Mouse (Mus musculus) MEL-GATA-1-ER (cell line): ENCODE results near the gene H2al1m.
"Not testable (repeated sequence)": the region's sequence is repeated elsewhere in the genome, so short reads cannot be mapped to it uniquely, and the experiment has no call there.

Source experiments
- DNase-seq: peaks from one replicate; pipeline ENCODE4 v3.0.0-alpha.2; 2012; ENCODE audit warnings: low read depth; ENCODE audit errors: extremely low read depth

H2al1m gene

DNA sequence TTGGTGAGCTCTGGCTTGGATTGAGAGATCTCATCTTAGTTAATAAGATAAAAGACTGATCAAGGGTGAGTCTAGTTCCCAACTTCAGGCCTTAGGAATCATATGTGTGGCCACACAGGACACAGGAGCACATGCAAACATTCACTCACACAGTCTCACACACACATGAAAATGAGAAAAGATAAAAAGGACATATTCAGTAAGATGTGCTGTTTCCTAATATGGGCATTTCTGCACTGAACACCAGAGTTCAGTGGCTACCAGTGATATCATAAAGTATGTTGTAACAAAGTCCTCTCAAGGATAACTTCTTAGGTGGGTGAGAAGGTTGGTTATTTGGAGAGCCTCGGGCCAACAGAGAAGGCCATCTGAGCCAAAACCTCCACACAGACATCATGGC lies at the start of gene H2al1m:
H2al1m (plus strand) TSS at position 301 of the 400 bp plus-strand sequence.
- DNase-seq, result not testable (repeated sequence)

DNA sequence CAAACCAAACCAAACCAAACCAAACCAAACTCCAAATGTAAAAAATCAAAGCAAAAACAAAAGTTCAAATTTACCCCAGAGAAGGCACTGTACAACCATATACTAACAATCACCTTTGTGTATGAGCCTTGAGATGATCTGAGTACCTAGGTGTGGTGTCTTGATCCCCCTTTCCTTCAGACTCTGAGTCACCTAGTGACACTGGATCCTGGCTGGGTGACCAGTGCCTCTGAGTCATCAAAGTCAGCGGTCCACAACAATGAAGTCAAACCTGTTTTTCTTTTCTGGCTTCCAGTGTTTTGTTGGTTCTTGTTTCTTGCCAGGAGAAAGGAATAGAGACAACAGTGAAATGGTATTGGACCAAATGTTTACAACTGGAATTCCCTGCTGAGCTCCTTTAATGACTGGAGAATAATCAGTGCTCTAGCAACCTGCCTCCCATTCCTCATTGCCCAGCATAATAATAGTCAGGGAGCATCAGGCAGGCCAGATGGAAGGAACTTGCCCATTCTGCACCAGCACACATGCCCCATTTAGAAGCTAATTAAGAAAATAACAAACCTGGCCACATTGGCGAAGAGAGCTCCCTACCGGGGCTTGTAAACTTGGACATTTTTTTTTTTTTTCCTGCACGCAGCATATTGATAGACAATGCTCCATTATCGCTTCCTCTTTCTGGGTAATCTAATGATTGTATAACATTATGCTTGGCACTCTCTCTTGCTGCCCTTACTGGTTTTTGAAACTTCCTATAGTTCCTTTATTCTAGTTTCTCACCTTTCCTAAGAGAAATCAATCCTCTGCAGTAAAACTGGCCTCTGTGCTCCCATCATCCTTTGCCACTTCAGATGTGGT lies 42.6 kb upstream of the H2al1m start:
- DNase-seq, result no peak

DNA sequence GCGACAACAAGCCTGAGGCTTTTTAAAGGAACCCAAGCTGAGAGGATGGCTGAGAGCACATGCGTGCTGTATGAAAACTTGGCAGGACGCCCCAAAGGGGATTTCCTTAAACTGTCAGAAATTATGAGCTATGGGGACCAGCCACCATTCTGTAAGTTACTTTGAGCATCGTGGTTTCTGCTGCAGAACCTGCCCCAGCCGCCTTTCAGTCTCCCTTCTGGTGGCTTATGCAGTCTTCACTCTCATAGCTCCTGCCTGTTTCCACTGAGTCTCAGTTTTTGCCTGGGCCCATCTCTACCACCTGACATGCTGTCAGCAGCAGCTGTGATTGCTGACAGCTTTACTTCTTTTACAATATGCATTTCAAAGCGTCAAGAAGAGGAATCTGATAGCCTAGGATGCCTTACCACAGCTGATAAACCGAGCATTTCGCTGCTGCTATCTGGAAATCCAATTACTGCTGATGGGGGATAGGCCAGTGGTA lies 40.1 kb upstream of the H2al1m start:
- peak; percentile 47 for DNase-seq

DNA sequence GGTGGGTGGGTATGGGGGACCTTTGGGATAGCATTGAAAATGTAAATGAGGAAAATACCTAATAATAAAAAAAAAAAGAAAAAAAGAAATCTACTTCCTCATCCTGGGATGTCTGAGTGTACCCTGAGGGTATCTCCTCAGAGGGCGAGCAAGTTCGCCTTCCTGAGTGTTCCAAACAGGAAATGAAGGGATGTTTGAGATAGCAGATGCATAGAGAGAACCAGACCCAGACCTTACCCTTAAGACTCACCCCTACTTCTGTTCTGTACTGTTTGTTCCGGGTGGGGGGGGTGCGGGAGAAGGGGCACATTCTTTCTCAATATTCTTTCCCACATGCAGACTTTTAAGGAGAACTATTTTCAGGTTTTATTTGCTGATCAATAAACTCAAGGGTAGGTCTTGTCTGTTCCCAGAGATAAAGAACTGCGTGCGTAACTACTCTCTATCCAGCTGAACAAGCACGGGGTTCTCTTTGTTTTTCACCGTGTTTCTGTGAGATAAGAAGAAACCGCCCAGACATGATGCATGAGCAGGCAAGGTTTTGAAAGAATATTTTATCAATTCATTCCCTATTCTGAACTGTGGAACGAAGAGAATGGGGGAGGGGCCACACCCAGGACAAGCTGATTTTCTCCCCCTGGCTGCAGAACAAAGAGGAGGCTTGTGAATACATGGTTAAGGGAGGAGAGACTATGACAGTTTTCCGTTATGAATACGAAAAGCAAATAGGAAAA lies 38.8 kb upstream of the H2al1m start:
- peak; percentile 97 for DNase-seq

DNA sequence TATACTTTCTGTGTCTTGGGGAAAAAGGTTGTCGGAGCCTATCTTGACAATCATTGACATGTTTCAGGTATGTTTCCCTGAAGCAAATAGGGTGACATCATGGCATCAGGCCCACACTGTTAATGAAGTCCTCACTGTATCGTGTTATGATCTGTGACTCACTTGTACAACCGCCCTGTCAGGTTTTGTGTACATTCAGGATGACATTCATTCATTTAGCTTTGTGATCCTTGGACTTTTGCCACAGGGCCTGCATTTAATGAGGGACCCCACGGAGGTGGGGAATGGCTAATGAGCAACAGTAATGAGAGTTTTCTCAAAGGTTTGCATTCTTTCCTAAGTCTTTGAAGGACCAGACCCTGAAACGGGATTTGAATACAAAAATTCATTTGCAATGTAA lies 34.7 kb upstream of the H2al1m start:
- DNase-seq, result no peak

DNA sequence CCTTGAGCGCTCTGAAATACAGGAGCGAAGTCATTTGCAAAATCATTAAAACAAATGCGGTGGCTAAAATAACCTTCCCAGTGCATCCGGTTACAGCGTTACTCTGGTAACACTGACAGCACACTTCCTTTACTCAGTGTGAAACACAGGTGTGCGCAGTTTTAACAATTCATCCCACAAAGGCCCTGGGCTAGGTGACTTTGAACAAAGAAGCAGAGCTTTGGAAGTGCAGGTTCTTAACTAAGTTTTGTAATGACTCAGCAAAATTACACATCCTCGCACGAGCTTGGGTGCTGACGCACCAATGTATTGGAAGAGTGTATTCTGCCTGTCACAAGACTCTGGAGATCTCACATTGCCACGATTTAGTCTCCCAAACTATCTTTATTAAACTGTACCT lies 29.6 kb upstream of the H2al1m start:
- DNase-seq, result no peak

DNA sequence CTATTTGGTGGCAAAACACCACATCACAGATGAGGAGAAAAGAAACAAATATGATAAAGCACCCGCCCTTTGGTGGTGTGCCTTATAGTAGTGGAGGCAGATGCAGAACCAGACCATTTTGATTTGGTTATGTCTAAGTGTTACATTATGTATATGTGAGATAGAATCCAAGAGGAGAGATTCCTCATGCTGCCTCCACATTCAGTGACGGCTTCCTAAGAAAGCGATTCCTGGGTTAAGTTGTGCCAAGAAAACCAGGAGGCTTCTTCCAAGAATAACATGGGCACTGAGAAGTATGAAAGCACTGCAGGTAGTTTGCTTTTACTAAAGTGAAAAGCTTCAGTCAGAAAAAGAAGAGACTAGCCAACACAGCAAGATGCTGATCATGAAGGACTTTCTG lies 28.7 kb upstream of the H2al1m start:
- DNase-seq, result no peak

DNA sequence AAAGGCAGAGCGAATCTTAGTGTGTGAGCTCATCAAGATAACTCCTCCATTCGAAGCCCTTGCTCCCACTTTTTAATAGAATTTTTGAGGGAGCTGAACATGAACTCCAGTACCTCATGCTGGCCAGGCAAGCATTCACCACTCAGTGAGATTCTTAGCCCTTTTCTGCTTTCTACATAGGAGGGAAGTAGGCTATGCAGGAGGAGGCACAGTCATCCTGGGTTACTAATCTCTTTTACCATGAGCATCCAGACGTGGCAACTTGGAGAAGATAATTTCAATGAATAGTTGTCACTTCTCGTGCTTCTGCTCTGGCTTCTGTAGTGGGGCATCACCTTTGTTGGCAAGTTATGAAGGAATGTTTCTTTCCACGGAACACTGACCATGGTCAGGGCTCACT lies 26.8 kb upstream of the H2al1m start, which contains the start of gene Gm14862:
Gm14862 (minus strand) TSS at position 134 of the 400 bp plus-strand sequence.
- DNase-seq, result peak; percentile 60

DNA sequence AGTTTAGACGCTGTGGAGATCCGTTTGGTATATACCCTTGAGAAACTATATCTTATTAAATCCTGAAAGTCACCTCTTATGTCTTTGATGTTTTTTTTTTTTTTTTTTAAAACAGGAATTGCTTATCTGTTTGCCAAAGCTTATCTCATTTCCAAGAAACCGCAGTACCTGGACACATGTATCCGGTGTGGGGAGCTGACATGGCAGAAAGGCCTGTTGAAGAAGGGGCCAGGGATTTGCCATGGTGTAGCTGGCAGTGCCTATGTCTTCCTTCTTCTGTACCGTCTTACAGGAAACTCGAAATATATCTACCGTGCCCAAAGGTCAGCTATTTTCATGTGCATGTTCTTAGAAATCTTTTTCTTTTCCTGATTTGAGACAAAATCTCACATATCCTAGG lies 25.7 kb upstream of the H2al1m start:
- DNase-seq, result no peak

DNA sequence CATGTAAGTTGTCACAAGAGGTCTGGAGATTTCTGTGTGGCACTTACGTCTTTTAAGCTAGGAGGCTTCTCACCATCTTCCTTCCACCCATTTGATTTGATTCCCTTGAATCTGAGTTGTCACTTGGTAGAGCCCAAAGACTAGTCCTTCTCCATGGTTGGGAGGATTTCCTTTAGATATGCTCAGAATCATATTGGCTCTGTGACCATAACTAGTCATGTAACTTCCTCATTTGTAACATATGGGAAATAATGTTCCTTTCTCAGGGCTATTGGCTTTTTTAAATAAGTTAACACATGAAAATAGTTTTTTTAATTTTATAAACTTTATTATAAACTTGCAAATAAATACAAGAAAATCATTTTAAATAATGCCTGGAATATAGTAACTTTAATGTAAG lies 24.3 kb upstream of the H2al1m start:
- DNase-seq, result peak; percentile 52

DNA sequence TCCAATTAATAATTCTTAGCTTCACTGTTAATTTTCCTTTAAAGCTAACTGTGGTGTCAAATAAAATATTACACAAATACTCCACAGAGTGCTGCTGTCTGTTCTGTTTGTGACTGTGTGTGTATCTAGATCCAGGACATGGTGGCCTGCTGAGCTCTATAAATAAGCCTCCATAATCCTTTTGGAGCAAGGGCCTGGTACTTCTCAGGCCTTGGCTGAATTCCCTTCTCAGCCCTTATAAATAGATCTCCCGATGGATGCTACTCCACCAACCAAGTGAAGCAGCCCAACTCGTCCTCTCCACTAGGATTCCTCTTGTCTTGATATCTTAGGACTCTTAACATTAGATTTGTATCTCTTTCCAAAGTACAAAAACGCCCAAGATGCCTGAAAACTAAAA lies 12.5 kb upstream of the H2al1m start:
- DNase-seq, result no peak

DNA sequence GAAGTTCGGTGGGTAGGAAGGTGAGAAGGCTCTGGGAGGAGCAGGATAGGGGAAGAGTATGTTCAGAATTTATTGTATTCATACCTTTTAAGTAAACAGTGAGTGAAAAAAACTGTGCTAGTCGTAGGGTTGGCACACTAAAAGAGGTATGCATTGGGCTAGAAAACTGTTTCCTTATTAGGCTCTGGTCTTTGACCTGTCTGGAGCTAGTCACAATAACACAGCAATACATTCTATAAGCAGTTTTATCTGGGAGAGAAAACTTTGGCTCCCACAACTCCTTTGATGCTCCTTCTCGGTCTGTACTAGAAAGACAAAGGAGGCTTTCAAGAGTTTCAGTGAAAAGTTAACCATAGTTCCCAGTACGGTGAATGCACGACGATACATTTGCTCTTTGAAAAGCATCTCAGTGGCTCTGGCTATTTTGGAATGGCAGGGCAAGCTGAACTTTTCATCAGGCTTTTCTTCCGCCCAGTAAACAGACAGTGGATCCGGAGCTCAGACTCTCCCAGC lies 11.6 kb upstream of the H2al1m start:
- no peak for DNase-seq

DNA sequence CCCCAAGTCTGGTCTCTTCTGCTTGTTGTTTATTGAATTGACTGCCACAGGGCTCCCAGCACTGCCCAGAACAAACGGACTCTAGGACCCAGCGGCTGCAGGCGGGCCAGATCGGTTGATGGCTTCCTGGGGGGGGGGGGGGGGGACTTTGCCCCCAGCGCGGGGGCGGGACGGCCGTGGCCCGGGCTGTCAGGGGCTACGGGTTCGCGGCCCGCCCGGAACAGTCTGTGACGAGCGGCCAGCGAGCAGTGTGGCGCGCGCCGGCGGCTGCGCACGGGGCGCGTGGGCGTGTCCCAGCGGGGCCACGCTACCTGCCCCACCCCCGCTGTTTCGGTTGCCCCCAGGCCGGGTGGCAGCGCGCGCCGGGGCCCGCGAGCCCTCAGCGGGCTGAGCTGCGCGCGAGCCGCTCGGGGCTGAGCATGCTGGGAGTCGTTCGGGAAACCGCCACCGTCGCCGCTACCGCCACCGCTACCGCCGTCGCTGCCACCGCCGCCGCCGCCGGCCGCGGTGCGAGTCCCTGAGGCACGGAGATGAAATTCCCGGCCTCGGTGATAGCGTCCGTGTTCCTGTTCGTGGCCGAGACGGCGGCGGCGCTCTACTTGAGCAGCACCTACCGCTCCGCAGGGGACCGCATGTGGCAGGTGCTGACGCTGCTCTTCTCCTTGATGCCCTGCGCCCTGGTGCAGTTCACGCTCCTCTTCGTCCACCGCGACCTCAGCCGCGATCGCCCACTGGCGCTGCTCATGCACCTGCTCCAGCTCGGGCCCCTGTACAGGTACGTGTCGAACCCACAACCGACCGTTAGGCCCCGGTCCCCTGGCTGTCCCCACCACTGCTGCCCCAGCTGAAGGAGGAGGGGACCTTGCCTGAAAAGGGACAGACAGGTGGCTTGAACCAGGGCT lies 10.9 kb upstream of the H2al1m start, which contains the start of gene Xk:
Xk (plus strand) TSS at position 297 of the 902 bp plus-strand sequence.
- peak; percentile 67 for DNase-seq

DNA sequence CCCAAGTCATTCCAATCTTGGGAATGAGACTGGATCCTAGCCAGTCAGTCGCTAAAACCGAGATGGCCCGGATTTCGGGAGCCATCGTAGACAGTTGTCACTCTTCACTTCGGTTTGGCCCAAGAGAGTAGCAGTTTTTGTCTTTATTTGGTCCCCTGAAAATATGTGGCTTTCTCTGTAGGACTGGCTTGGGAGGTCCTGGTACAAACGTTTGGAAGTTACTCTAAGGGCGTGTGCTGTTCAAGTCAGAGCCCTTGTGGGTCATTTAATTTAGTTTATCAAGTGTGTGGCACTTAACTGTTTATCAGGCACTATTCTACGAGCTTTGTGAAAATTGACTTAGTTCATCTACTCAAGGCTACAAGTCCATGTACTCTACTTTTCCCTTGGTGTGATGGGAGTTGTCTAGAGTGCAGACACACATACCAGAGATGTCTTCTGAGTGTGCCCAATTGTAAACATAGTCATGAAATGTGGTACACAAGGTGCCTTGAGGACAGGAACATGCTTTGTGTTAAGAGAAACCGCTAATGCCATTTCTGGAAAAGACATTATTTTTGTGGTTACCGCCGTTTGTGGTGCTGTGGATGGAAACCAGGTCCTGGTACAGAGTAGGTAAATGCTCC lies 10.1 kb upstream of the H2al1m start:
- no peak for DNase-seq

DNA sequence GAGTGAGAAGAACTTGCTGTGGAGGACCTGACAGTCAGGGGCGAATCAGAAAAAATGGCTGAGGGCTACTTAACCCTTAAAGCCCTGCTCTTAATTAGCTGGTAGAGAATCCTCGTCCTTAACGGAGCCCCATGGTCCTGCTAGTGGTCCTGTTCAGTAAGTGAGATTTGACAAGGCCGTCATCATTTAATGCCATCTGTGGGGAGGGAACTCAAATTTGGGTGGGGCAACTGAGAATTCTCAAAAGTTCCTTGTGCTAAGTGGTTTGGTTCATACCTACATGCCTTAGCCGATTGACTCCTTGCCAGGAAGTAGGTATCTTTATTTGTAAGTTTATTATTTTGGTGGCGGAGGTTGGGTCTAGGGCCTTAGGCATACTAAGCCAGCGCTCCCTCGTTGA lies 9.2 kb upstream of the H2al1m start:
- no peak for DNase-seq

DNA sequence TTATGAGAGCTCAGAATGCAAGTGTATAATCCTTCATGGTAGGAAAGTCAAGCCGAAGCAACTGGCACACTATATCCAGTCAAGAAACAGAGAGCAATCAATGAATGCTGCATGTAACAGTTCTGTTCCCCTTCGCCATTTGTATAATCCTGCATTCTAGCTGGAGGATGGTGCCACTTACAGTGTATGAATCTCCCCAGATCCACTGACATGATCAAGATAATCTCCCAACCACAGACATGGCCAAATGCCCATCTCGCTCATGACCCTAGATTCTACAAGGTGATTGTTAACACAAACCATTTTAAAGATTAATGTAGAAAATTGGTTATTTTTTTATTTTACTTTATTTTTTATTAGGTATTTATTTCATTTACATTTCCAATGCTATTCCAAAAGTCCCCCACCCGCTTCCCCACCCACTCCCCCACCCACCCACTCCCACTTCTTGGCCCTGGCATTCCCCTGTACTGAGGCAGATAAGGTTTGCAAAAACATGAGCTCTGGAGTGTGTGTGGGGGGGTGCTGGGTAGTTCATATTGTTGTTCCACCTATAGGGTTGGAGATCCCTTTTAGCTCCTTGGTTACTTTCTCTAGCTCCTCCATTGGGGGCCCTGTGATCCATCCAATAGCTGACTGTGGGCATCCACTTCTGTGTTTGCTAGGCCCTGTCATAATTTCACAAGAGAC lies 9.7 kb downstream of the H2al1m start:
- DNase-seq, result not testable (repeated sequence)

DNA sequence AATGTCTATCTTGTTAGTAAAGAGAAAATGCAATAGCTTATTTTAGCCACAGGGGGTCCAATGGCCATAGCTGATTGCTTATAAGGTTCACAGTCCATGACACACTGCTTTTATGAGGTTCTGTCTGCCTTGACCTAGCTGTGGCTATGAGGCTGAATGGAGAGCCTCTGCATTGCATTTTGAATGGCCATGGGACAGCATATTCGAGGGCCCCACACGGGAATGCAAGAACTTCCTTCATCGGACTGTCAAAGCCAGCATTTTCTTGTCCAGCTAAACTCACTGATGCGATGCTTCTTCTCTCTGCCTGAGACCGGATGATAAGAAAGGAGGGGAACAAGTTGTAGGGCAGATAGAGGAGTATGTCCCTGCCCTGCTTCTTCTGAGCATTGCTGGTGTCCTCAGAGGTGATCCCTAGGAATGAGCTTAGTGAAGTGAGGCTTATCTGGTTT lies 14.9 kb downstream of the H2al1m start:
- DNase-seq, result peak; percentile 89

DNA sequence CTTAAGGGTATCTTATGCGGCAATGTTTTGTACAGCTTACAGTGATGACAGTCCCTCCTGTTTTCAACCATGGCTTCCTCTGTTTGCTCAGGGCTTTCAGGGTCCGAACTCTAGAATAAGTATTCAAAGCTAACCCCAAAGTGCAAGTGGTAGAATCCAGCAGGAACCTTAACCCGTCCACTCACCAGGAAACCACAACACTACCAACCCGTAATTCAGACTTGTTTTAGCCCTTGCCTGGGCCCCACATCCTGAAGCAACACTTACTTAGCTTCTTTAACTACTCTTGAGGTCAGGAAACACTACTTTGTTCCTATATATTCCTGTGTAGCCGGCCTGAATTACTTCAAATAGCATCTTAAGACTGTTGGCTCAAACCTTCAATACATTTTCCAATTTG lies 19.2 kb downstream of the H2al1m start:
- no peak for DNase-seq

DNA sequence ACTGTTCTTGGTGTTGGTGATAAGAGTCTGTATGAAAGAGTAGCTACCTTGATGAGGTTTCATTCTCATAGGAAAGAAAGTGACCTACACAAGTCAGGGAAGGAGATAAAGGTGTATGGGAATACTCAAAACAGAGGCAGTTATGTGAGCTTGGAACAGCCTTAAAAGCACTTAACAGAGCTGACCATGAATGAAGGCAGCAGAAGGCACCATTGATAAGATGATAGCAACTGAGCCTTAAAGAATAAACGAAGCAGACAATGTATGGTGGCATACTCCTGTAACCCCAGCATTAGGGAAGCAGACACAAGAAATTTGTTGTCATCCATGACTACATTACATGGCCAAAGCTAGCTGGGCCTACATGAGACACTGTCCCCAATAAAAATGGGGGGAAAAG lies 19.9 kb downstream of the H2al1m start:
- DNase-seq, result no peak

DNA sequence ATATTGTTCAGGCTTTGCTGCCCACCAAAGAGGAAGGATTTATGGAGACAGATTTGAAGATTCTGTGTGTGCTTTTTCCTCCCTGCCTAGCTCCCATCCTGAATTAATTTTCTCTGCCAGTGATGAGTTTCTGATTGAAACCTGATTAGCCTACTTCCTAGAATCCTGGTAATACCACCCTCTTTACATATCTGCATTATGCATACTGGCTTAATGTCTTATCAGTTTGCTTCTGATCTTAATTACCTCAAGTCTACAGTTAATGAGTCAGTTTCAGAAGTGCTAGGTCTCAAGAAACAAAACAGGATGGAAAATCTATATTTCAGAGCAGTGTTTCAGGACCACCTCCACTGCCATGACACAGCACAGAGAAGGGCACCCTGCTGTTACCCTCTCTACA lies 32.9 kb downstream of the H2al1m start:
- DNase-seq, result not testable (repeated sequence)
